Mouse (Mus musculus): Measurements from ENCODE around the gene Cmtm4.

- no peak for TF ChIP-seq CTCF (IDR thresholded peaks at IDR 0.05; ENCODE audit: low read depth, low read length)
- TF ChIP-seq POLR2A (IDR thresholded peaks at IDR 0.05; ENCODE audit: insufficient read depth, low read length): no peak
- no peak for TF ChIP-seq EP300 (IDR thresholded peaks at IDR 0.05; ENCODE audit: insufficient read depth, low read depth, low read length)
Observed at GRCm38 (mm10) chr8:104380961-104381411, 14.6 kb downstream of the Cmtm4 start.
